Mouse (Mus musculus): Measurements from ENCODE around the gene Armh4. TPM values are rescaled to one million over a fixed set of nuclear protein-coding genes. Genes with fewer than 3 reads are reported as not detected.
A peak's percentile ranks its signal among the peaks of the same experiment; 100 is the strongest.
"Not testable (repeated sequence)": the region's sequence is repeated elsewhere in the genome, so short reads cannot be mapped to it uniquely, and the experiment has no call there.

The Armh4 gene
- polyA plus RNA-seq, 1 experiment from 2014 or later: 32.9 TPM

DNA sequence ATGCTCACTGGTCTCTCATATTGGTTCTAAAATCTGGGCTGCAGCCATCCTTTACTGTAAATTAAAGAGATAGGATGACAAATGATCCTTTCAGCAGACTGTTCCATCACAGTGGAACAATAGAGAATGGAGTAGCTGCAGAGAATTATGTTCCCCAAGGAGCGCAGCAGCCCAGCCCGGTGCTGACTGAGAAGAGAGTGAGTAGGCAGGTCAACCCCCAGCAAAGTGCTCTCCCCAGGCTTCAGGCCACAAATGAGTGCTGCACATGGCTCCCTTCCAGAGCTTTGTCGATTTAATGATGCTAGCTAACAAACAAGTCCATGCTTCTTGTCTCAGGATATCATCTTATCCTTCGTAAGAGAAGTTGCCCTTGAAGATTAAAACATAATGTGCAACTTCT lies 2.8 kb downstream of the Armh4 start:
- Histone ChIP-seq H3K9me3 (no peaks in the 10 kb centered on the region), H3K4me1 (replicated peaks) (peaks cover 20% of the 10 kb centered on the region), H3K4me2 (replicated peaks) (peak overlapping the region; percentile 3; the same call in 1 of the 2 replicates), H3K4me3 (replicated peaks) (no peak overlapping the region), H3K27me3 (peaks cover 8% of the 10 kb centered on the region; the same call in 1 of the 2 replicates), H3K36me3 (no peaks in the 10 kb centered on the region), H3K9ac (replicated peaks) (no peak overlapping the region), H3K27ac (no peak overlapping the region)
- 64% methylated on average over 4 of the region's 4 CpGs for WGBS
- ATAC-seq: no peak

DNA sequence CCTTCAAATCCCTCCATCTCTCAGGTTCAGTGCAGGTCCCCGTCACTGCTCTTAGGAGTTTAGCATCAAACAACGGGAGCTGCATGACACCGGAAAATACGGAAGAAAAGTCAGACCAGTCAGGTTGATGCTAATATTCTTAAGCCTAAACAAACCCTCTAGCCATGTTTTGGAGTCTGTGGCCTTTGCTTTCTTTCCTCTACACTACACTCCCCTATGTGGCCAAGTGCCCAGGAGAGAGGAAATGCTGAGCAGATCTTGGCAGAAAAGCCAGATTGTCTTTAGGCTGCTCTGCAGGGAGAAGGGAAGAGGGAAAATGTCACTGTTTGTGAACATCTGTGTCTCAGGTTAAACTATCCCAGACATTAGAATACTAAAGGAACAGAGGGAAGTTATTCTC lies 5.6 kb downstream of the Armh4 start:
- not testable (repeated sequence) for H3K4me3 ChIP-seq (replicated peaks); H3K36me3 ChIP-seq; H3K27me3 ChIP-seq; H3K9ac ChIP-seq (replicated peaks); ATAC-seq; H3K4me2 ChIP-seq (replicated peaks); H3K27ac ChIP-seq; H3K9me3 ChIP-seq
- H3K4me1 ChIP-seq (replicated peaks): peaks cover 18% of the 10 kb centered on the region
- 71% methylated on average over 4 of the region's 4 CpGs for WGBS

DNA sequence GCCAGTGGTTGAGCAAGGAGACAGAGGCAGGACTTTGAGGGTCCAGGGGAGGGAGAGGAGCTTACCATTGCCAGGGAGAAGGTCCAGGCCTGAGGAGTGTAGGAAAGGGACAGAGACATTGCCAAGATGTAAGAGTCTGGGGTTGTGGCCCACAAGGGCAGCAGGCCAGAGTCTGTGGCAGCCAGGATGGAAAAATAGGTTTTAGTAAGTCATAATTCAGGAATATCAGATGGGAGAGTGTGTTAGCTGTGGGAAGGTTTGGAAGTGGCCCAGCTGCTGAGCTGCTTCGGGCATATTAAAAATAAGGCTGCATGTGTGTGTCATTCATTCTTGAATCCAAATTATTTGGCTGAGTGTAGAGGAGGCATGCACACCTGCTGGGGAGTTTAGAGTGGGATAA lies 11.4 kb downstream of the Armh4 start:
- Histone ChIP-seq H3K36me3 (peaks cover 13% of the 10 kb centered on the region), H3K4me3 (replicated peaks) (no peak overlapping the region), H3K27me3 (no peaks in the 10 kb centered on the region), H3K4me2 (replicated peaks) (no peak overlapping the region), H3K9ac (replicated peaks) (no peak overlapping the region), H3K4me1 (replicated peaks) (no peaks in the 10 kb centered on the region), H3K9me3 (no peaks in the 10 kb centered on the region), H3K27ac (no peak overlapping the region)
- 86% methylated on average over 1 of the region's 1 CpGs for WGBS
- ATAC-seq: no peak

DNA sequence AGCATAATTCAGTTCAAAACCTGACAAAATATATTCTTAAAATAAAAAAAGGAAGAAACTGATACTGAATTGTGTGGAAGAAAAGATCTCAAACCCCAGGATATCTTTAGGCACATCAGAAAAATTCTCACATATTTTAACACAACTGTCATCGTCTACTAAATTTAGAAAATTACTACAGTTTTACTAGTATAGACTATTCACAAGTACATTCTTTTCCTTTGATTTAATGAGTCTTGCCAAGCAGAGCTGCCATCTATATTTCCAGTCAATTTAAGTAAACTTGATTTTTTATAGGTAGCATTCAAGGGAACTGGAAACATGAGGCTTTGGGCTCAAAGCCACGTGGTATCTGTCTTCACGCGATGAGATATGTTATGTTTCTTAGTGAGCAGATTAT lies 16.6 kb downstream of the Armh4 start:
- ATAC-seq: no peak
- Histone ChIP-seq H3K27ac (no peak overlapping the region), H3K36me3 (peaks cover 13% of the 10 kb centered on the region), H3K9me3 (no peaks in the 10 kb centered on the region), H3K4me2 (replicated peaks) (no peak overlapping the region), H3K4me3 (replicated peaks) (no peak overlapping the region), H3K9ac (replicated peaks) (no peak overlapping the region), H3K27me3 (no peaks in the 10 kb centered on the region), H3K4me1 (replicated peaks) (no peaks in the 10 kb centered on the region)
- WGBS: 93% methylated on average over 4 of the region's 4 CpGs

DNA sequence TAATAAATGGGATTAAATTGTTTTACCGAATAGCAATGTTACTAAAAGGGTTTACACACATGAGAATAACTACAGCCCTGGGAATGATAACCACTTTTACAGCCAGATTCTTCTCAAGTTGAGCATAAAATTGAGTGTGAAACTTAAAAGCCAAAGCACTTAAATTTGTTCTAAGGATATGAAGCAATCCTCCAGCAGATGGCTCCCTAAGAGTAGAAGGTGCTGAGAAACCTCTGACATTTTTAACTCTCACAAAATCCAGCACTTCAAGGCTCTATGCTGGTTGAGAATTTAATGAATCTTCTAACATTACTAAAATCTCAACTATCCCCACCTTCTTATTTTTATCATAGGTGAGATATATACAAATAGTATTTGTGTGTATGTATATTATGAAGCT lies 27.3 kb downstream of the Armh4 start:
- Histone ChIP-seq H3K4me2 (replicated peaks) (no peak overlapping the region), H3K27ac (no peak overlapping the region), H3K36me3 (0 out of 2 replicates have a peak, but pooled peaks cover 6% of the 10 kb centered on the region), H3K27me3 (no peaks in the 10 kb centered on the region), H3K4me1 (replicated peaks) (no peaks in the 10 kb centered on the region), H3K9me3 (no peaks in the 10 kb centered on the region), H3K9ac (replicated peaks) (no peak overlapping the region), H3K4me3 (replicated peaks) (no peak overlapping the region)
- no peak for ATAC-seq
- 88% methylated on average over 1 of the region's 1 CpGs for WGBS

DNA sequence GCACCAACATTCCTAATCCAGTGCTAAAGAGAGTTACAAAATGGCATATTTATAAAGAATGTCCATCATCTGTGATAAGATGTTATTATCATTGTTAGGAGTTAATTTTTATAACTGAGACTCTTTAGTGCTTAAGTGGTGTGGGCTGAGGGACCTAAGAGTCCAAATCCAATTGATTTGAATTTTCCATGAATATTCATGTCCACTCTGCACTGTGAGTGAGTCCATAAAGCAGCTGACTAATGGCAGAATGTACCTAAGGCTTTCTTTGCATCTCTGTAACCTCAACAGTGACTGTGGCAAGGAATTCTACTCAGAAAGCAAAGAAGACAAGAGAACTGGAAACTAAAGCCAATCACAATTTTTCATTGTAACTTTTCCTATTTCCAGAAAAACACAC lies 30.6 kb downstream of the Armh4 start:
- Histone ChIP-seq H3K4me1 (replicated peaks) (no peaks in the 10 kb centered on the region), H3K27ac (no peak overlapping the region), H3K36me3 (0 out of 2 replicates have a peak, but pooled peaks cover 8% of the 10 kb centered on the region), H3K4me3 (replicated peaks) (no peak overlapping the region), H3K9ac (replicated peaks) (no peak overlapping the region), H3K4me2 (replicated peaks) (no peak overlapping the region), H3K27me3 (no peaks in the 10 kb centered on the region), H3K9me3 (no peaks in the 10 kb centered on the region)
- peak; percentile 72 for ATAC-seq

DNA sequence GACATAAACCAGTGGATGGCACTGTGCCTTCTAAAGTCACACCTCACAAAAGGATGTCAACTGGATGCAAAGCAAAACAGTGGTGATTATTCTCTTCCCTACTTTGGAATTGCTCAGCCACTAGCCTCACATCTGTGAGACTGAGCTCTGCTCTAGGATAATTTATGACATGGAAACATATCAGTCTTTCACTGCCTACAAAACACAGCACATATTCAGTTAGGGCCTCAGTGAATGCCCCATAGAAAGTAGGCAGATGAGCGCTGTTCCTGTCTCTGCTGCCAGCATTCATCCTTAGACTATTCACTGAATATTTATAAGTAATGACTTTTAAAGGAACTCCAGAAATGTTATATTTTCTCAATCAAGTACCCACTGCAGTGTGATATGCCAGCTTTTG lies 37.3 kb downstream of the Armh4 start:
- Histone ChIP-seq H3K9ac (replicated peaks) (no peak overlapping the region), H3K4me2 (replicated peaks) (no peak overlapping the region), H3K4me1 (replicated peaks) (no peaks in the 10 kb centered on the region), H3K9me3 (no peaks in the 10 kb centered on the region), H3K4me3 (replicated peaks) (no peak overlapping the region), H3K27me3 (no peaks in the 10 kb centered on the region), H3K27ac (no peak overlapping the region), H3K36me3 (0 out of 2 replicates have a peak, but pooled peaks cover 3% of the 10 kb centered on the region)
- WGBS: 92% methylated on average over 1 of the region's 1 CpGs
- ATAC-seq: no peak

DNA sequence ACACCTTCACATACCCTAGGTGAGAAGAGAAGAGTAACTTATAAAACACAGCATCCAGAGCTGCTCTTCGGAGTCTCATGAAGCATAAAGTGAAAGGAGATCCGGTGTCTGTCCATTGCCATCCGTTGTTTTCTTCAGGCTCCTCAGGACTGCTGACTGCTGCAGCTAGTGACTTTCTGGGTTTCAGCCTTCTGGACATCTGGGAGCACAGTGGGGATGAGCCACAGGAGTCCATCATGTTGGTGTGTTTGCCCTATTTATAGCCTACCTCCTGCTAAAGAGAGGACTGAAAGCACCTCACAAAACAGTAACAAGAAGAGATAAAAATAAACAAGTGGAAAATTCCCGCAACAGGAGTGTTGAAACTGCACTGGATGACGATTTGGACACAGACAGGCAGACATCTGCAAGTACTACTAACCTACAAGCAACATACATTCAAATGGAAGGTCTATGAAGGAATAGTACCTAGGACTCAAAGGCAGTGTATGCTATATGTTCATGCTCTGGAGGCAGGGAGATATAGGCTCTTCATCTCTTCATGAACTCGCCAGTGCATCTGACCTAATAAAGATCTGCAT lies 39.1 kb downstream of the Armh4 start:
- no peak overlapping the region for H3K4me2 ChIP-seq (replicated peaks)
- no peaks in the 10 kb centered on the region for H3K4me1 ChIP-seq (replicated peaks)
- 91% methylated on average over 6 of the region's 6 CpGs for WGBS
- no peak overlapping the region for H3K9ac ChIP-seq (replicated peaks)
- no peak overlapping the region for H3K27ac ChIP-seq
- no peak overlapping the region for H3K4me3 ChIP-seq (replicated peaks)
- no peaks in the 10 kb centered on the region for H3K9me3 ChIP-seq
- no peaks in the 10 kb centered on the region for H3K27me3 ChIP-seq
- no peaks in the 10 kb centered on the region for H3K36me3 ChIP-seq
- ATAC-seq: no peak

DNA sequence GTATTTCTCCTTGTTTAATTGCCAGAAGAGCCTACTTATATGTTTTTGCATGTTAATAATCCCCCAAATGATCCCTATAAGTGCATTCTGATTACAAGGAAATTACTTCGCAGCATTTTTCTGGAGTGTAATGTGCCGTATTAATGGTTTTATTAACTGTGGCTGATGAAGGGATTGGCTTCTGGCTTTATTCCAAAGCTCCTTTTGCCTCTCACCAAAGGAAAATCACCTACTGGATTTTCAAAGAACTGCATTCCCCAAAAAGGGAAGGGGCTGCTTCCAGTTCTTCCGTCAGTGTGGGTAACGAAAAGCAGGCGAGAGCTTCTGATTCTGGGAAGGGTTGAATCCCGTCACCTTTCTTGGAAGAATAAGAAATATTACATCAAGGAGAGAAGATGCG lies 43.9 kb downstream of the Armh4 start:
- Histone ChIP-seq H3K4me1 (replicated peaks) (no peaks in the 10 kb centered on the region), H3K4me3 (replicated peaks) (no peak overlapping the region), H3K9ac (replicated peaks) (no peak overlapping the region), H3K9me3 (no peaks in the 10 kb centered on the region), H3K27ac (no peak overlapping the region), H3K4me2 (replicated peaks) (no peak overlapping the region), H3K27me3 (no peaks in the 10 kb centered on the region), H3K36me3 (no peaks in the 10 kb centered on the region)
- no peak for ATAC-seq
- 59% methylated on average over 7 of the region's 7 CpGs for WGBS

DNA sequence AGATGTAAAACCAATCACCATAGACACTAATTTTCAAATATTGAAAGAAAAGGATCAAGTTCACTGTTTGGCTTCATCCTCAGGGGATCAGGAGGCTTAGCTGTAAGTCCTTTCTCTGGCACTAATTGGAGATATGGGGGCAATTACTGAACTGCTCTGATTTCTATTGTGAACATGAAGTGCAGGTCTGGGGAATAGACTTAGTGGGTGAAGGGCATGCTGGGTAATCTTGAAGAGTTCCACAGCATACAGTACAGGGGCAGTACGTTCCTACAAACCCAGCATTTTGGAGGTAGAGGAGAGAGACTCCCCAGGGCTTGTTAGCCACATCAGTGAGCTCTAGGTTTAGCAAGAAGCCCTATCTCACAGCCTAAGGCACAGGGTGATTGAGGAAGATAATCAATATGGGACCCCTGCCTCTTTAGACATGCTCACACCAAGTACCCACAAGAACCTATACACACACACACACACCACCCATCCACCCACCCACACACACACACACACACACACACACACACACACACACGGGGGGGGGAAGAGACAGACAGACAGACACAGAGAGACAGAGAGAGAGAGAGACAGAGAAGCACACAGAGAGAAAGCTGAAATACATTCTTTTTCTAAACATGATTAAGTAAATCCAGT lies 44.6 kb downstream of the Armh4 start:
- H3K9ac ChIP-seq (replicated peaks): no peak overlapping the region
- no peaks in the 10 kb centered on the region for H3K27me3 ChIP-seq
- H3K4me3 ChIP-seq (replicated peaks): no peak overlapping the region
- H3K36me3 ChIP-seq: no peaks in the 10 kb centered on the region
- 70% methylated on average over 1 of the region's 2 CpGs for WGBS
- no peak overlapping the region for H3K27ac ChIP-seq
- no peaks in the 10 kb centered on the region for H3K9me3 ChIP-seq
- H3K4me2 ChIP-seq (replicated peaks): no peak overlapping the region
- peak; percentile 76 for ATAC-seq
- H3K4me1 ChIP-seq (replicated peaks): no peaks in the 10 kb centered on the region

DNA sequence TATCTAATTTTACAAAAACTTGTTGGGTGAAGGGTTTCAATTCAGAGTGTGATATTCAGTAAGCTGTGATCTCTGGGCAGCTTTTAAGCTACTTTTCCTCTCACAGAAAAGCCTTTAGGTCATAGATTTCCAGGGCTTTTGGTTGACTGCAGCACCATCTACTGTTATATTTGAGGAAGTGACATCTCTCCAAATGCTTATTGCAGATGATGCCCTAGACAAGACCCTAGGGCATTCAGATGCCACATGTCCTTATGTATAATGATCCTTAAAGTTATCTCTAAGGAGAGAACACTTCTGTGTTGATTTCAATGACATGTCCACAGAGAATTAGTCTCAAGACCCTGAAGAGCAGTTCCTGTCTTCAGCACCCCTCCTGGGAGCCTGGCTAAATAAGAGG lies 49.2 kb downstream of the Armh4 start:
- Histone ChIP-seq H3K9me3 (no peaks in the 10 kb centered on the region), H3K27me3 (no peaks in the 10 kb centered on the region), H3K4me1 (replicated peaks) (no peaks in the 10 kb centered on the region), H3K27ac (no peak overlapping the region), H3K4me2 (replicated peaks) (no peak overlapping the region), H3K4me3 (replicated peaks) (no peak overlapping the region), H3K9ac (replicated peaks) (no peak overlapping the region), H3K36me3 (no peaks in the 10 kb centered on the region)
- peak; percentile 19; the same call in 1 of the 2 replicates for ATAC-seq

DNA sequence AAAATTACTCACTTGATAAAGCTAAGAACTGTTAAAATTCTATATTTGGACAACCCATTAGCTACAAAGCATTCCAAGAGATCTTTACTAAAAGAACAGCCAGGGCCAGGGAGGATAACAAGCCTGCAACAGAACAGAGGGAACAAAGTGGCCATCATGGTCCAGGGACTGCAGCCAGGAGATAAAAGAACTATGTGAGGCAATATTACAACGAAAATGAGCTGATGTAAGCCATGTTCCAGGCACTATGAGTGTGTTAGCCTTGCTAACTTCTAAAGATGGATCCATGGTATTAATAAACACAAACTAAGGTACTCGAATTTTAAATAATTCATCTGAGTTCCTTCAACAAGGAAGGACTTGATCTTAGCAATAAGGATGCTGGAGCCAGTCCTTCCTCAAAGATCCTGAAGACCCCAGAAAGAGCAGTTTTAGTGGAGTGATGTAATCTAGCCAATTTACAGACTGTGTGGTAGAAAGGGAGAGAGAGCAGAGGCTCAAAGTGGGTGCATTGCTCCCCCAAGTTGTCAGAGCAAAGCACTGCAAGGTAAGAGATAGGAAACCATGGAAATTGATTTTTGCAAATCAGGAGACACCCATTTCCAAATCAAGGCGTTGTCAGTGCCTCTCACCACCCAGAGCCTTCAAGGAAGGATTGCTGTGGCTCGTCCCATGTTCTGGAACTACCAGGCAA lies 59.7 kb downstream of the Armh4 start:
- no peak for ATAC-seq
- Histone ChIP-seq H3K4me3 (replicated peaks) (no peak overlapping the region), H3K27ac (no peak overlapping the region), H3K4me2 (replicated peaks) (no peak overlapping the region), H3K9ac (replicated peaks) (no peak overlapping the region), H3K9me3 (no peaks in the 10 kb centered on the region), H3K36me3 (no peaks in the 10 kb centered on the region), H3K4me1 (replicated peaks) (no peaks in the 10 kb centered on the region), H3K27me3 (no peaks in the 10 kb centered on the region)
- 57% methylated on average over 4 of the region's 4 CpGs for WGBS

Data from midbrain, embryonic 13.5 days (tissue).